Mouse (Mus musculus): ENCODE measurements at regions not wholly inside any gene's neighbourhood (a gene's known extent, or its start where the extent isn't known, plus 50 kb on each side); places are given as distances from the start of the nearest gene placed in this dataset.

- no peak for TF ChIP-seq CTCF (IDR thresholded peaks at IDR 0.05)
- no peak for TF ChIP-seq EP300 (IDR thresholded peaks at IDR 0.05)
Measured at GRCm38 (mm10) chr1:81897241-81897640, 335.7 kb upstream of the Gm9747 start.

All from lung, postnatal 0 days (tissue).